Mouse (Mus musculus): ENCODE data around the gene Fnbp1l. TPM values are rescaled to one million over a fixed set of nuclear protein-coding genes. Genes with fewer than 3 reads are reported as not detected.

Gene Fnbp1l
- polyA plus RNA-seq, 1 experiment from 2014 or later, result 23.0 TPM

DNA sequence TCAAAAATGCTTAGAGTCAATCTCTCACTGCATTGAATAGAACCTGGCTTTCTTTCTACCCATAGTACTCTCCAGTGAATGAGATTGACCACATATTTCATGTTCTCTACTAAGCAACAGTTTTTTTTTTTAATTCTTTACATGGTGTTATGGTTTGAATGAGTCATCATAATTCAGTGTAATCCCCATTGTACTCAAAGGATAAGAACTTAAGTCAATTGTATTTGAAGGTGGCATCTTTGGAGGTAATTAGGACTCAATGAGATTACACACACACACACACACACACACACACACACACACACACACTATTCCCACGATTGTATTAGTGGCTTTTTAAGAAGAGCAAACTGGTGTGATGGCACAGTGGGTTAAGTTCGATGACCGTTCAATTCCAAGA lies 9.4 kb upstream of the Fnbp1l start:
- no peak for ATAC-seq (ENCODE audit: extremely low read depth, insufficient number of reproducible peaks, low FRiP score, low TSS enrichment)
- peak overlapping the region; percentile 63; the same call in 1 of the 2 replicates for H3K4me2 ChIP-seq
- H3K4me3 ChIP-seq, result no peak overlapping the region
- peaks cover 13% of the 10 kb centered on the region for H3K4me1 ChIP-seq
- no peaks in the 10 kb centered on the region for H3K9me3 ChIP-seq
- 71% methylated on average over 3 of the region's 3 CpGs for WGBS
- no peak overlapping the region for H3K27ac ChIP-seq (replicated peaks)
- no peaks in the 10 kb centered on the region for H3K27me3 ChIP-seq (replicated peaks)
- no peak overlapping the region for H3K9ac ChIP-seq
- H3K36me3 ChIP-seq, result no peaks in the 10 kb centered on the region

DNA sequence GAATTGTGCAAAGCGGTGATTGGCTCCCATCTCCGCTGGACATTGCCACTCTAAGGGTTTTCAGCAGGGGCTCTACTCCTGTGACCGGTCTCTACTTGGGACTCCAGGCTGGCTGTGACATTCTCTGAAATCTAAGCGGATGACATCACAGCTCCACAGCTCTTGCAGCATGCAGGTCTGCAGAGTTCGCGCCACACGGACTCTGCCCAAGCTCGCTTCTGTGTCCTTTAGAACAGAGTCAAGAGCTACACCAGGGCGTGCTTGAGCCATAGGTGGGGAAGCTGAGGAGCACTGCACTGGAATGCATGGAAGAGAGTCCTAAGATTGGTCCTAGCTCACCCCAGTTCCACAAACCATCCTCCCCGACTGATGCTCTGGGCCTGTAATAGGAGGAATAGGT lies 9.0 kb upstream of the Fnbp1l start:
- H3K9me3 ChIP-seq, result no peaks in the 10 kb centered on the region
- WGBS, result 83% methylated on average over 10 of the region's 10 CpGs
- no peak overlapping the region for H3K4me2 ChIP-seq
- H3K36me3 ChIP-seq, result no peaks in the 10 kb centered on the region
- no peaks in the 10 kb centered on the region for H3K27me3 ChIP-seq (replicated peaks)
- H3K27ac ChIP-seq (replicated peaks), result no peak overlapping the region
- no peak for ATAC-seq (ENCODE audit: extremely low read depth, insufficient number of reproducible peaks, low FRiP score, low TSS enrichment)
- no peak overlapping the region for H3K4me3 ChIP-seq
- peaks cover 13% of the 10 kb centered on the region for H3K4me1 ChIP-seq
- H3K9ac ChIP-seq, result no peak overlapping the region

DNA sequence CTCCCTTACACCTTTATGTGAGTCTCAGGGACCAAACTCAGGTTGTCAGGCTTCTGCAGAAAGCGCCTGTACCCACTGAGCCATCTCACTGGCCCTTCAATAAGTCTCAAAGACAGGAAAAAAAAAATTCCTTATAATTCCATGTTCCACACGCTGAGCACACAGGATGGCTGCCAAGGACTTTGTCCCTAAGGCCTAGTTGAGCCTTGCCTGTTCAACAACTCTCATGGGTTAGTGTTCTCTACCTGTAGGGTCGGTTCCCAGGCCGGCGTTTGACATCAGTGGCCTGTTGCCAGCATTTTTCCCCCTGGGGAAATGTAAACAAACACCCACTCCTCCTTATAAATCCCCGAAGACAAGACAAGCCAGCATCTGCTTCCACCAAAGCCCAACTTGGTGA lies 8.3 kb upstream of the Fnbp1l start:
- Histone ChIP-seq H3K27me3 (replicated peaks) (no peaks in the 10 kb centered on the region), H3K9me3 (no peaks in the 10 kb centered on the region), H3K27ac (replicated peaks) (no peak overlapping the region), H3K4me2 (no peak overlapping the region), H3K36me3 (no peaks in the 10 kb centered on the region), H3K4me3 (no peak overlapping the region), H3K9ac (no peak overlapping the region), H3K4me1 (peaks cover 13% of the 10 kb centered on the region)
- 81% methylated on average over 6 of the region's 6 CpGs for WGBS
- no peak for ATAC-seq (ENCODE audit: extremely low read depth, insufficient number of reproducible peaks, low FRiP score, low TSS enrichment)

DNA sequence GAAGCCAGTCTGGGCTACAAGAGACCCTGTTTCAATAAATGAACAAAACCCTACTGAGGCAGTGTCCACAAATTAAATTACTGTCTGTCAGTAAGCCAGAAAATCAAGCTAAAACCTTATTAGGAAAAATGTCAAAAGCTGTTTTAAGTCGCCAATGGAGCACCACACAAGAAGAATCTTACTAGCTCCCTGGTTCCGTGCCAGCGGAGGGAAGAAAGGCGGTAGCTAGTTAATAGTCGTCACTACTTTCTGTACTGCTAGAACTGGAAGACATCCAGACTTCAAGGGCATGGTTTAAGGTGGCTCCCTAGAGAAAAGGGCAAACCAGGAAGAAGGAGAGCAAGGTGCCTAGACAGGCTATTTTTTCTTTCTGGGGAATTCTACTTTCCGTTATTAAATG lies 5.1 kb upstream of the Fnbp1l start:
- Histone ChIP-seq H3K27ac (replicated peaks) (no peak overlapping the region), H3K9ac (no peak overlapping the region), H3K4me1 (peaks cover 15% of the 10 kb centered on the region), H3K27me3 (replicated peaks) (no peaks in the 10 kb centered on the region), H3K9me3 (no peaks in the 10 kb centered on the region), H3K4me2 (no peak overlapping the region), H3K4me3 (no peak overlapping the region), H3K36me3 (no peaks in the 10 kb centered on the region)
- 61% methylated on average over 6 of the region's 6 CpGs for WGBS
- ATAC-seq (ENCODE audit: extremely low read depth, insufficient number of reproducible peaks, low FRiP score, low TSS enrichment), result no peak

DNA sequence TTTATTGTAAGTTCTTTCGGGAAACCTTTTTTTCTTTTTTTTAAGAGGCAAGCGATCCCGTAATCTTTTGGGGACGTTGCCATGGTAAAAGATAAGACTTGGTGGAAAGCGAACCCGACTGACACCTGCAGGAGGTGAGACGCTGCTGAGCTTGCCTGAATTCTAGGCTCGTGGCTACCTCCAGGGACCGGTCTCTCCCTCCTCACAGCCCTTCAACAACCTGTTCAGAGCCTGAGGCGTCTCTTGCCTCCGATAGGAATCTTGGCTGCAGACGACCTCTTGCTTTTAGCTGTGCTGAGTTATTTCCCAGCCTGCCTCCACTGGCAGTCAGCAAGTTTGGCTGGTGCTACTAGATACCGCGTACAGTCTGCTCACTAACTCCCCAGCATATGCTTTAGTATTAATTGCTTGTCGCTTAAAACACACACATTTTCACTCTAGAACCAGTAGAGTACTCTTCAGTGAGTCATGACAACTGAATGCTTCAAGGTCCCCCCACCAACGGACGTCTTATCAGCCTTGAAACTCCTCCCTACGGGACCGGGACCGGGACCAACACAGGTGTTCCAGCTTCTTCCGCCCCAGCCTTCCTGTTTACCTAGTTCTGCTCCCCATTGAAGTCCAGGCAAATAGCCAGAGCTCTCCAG lies 893 bp upstream of the Fnbp1l start:
- no peaks in the 10 kb centered on the region for H3K36me3 ChIP-seq
- 1% methylated on average over 21 of the region's 21 CpGs for WGBS
- no peak for ATAC-seq (ENCODE audit: extremely low read depth, insufficient number of reproducible peaks, low FRiP score, low TSS enrichment)

DNA sequence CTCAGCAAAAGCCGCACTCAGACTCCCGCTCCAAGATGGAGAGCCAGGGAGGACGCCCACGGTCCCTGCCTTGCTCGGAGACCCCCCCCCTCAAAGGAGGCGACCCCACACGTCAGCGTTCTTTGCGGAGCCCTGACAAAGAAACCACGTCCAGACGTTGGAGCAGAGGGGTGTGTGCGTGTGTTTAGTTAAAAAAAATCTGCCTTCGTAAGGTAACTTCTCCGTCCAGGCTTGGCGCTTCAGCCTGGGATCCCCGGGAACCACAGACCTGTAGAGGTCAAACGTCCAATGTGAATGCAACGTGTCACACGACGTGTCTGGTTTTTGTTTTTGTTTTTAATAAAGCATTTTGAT lies 393 bp upstream of the Fnbp1l start:
- H3K4me3 ChIP-seq, result peak overlapping the region; percentile 97
- peaks cover 33% of the 10 kb centered on the region for H3K4me1 ChIP-seq
- no peaks in the 10 kb centered on the region for H3K27me3 ChIP-seq (replicated peaks)
- no peaks in the 10 kb centered on the region for H3K36me3 ChIP-seq
- H3K9ac ChIP-seq, result peak overlapping the region; percentile 97
- no peak for ATAC-seq (ENCODE audit: extremely low read depth, insufficient number of reproducible peaks, low FRiP score, low TSS enrichment)
- H3K4me2 ChIP-seq, result peak overlapping the region; percentile 80
- H3K27ac ChIP-seq (replicated peaks), result peak overlapping the region; percentile 96
- under 1% methylated on average over 20 of the region's 20 CpGs for WGBS
- H3K9me3 ChIP-seq, result no peaks in the 10 kb centered on the region

More for the DNA sequence above, 893 bp upstream of the Fnbp1l start:
- Histone ChIP-seq H3K9me3 (no peaks in the 10 kb centered on the region), H3K27me3 (replicated peaks) (no peaks in the 10 kb centered on the region), H3K4me1 (peaks cover 33% of the 10 kb centered on the region), H3K4me2 (peak overlapping the region; percentile 80), H3K9ac (peak overlapping the region; percentile 97), H3K27ac (replicated peaks) (peak overlapping the region; percentile 96), H3K4me3 (peak overlapping the region; percentile 97)

DNA sequence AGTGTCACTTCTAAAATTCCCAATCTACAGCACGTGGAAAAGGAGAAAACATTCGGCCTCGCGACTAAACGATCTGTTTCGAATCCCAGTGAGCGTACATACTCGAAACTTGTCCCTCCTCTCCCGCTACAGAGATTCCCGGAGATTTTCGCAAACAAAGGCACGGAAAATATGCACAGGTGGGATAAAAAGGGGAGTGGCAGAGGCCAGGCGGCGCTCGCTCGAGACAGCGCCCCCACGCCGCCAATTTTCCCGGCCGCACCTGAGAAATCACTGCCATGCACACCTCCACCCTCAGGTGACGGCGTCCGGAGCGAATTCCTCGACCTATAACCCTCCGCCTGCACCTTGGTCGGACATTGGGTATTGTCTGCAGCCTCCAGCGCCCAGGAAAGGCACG lies 1.1 kb downstream of the Fnbp1l start:
- peak overlapping the region; percentile 80 for H3K4me2 ChIP-seq
- H3K9me3 ChIP-seq, result no peaks in the 10 kb centered on the region
- WGBS, result 1% methylated on average over 30 of the region's 30 CpGs
- peak overlapping the region; percentile 97 for H3K4me3 ChIP-seq
- no peaks in the 10 kb centered on the region for H3K36me3 ChIP-seq
- peak overlapping the region; percentile 96 for H3K27ac ChIP-seq (replicated peaks)
- no peak for ATAC-seq (ENCODE audit: extremely low read depth, insufficient number of reproducible peaks, low FRiP score, low TSS enrichment)
- H3K4me1 ChIP-seq, result peaks cover 28% of the 10 kb centered on the region
- H3K27me3 ChIP-seq (replicated peaks), result no peaks in the 10 kb centered on the region
- H3K9ac ChIP-seq, result peak overlapping the region; percentile 97

DNA sequence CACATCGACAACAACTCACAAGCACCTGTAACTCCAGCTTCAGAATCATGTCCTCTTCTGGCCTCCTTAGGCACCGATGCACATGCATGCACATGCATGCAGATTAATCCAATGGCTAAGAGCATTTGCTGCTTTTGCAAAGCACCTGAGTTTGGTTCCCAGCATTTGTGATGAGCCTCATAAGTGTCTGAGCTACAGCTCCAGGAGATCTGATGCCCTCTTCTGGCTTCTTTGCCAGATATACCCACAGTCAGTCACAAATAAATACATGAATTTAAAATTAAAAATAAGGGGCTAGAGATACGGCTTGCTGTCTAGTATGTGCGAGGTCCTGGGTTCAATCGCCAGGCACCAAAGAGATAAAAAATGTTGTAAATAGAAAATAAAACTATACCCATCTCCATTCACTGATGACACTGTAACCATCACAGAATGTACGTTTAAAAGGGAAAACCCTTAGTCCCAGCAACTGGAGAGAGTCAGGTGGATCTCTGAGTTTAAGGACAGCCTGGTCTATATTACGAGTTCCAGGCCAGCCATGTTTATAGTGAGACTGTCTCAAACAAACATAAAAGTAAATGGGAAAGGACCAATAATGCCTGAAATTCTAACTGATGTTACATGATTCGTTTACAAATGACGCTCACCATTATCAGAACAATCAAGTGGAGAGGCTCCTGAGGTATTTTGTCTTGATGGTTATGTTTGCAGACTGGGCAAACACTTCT lies 1.7 kb downstream of the Fnbp1l start:
- Histone ChIP-seq H3K9ac (peak overlapping the region; percentile 97), H3K36me3 (no peaks in the 10 kb centered on the region), H3K27ac (replicated peaks) (no peak overlapping the region), H3K4me2 (peak overlapping the region; percentile 80), H3K9me3 (no peaks in the 10 kb centered on the region), H3K27me3 (replicated peaks) (no peaks in the 10 kb centered on the region), H3K4me1 (peaks cover 28% of the 10 kb centered on the region), H3K4me3 (peak overlapping the region; percentile 97)
- WGBS, result 48% methylated on average over 9 of the region's 9 CpGs
- ATAC-seq (ENCODE audit: extremely low read depth, insufficient number of reproducible peaks, low FRiP score, low TSS enrichment), result no peak

DNA sequence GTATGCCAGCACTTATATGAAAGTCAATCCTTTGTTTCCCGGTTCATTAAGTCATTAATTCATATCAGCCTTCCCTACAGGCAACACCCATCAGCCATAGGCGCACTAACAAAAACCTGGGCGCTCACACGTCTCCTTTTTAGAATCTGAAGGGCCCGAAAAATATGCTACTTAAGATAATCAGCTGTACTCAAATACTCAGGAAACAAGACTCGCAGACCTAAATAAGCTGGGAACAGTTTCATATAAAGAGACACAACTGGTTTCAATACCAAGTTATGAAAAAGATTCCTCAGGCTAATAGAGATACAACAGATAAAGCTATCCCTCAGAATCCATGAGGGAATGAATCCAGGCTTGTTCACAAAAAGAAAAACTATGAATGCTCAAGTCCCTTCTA lies 7.0 kb downstream of the Fnbp1l start:
- no peak for ATAC-seq (ENCODE audit: extremely low read depth, insufficient number of reproducible peaks, low FRiP score, low TSS enrichment)
- no peaks in the 10 kb centered on the region for H3K9me3 ChIP-seq
- no peak overlapping the region for H3K4me2 ChIP-seq
- H3K9ac ChIP-seq, result no peak overlapping the region
- no peak overlapping the region for H3K4me3 ChIP-seq
- no peaks in the 10 kb centered on the region for H3K36me3 ChIP-seq
- H3K27ac ChIP-seq (replicated peaks), result no peak overlapping the region
- no peaks in the 10 kb centered on the region for H3K27me3 ChIP-seq (replicated peaks)
- peaks cover 21% of the 10 kb centered on the region for H3K4me1 ChIP-seq
- WGBS, result 57% methylated on average over 6 of the region's 6 CpGs

DNA sequence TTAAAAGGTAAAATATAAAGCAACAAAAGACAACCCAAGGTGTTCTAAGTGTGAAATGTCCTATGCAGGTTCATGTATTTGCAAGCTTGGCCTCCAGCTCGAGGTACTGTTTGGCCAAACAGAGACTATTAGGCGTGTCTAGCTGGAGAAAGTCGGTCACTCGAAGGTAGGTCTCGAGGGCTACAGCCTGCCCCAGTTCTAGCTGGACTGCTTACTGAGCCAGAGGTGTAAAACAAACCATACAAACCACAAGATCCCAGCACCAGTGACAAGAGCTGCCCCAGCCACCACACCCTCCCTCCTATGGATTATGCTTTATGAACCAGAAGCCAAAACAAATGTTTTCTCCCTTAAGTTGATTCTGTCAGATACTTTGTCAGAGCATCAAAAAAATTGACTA lies 7.8 kb downstream of the Fnbp1l start:
- H3K9me3 ChIP-seq, result no peaks in the 10 kb centered on the region
- no peak overlapping the region for H3K9ac ChIP-seq
- ATAC-seq (ENCODE audit: extremely low read depth, insufficient number of reproducible peaks, low FRiP score, low TSS enrichment), result no peak
- no peak overlapping the region for H3K27ac ChIP-seq (replicated peaks)
- no peak overlapping the region for H3K4me3 ChIP-seq
- no peak overlapping the region for H3K4me2 ChIP-seq
- H3K36me3 ChIP-seq, result 0 out of 2 replicates have a peak, but pooled peaks cover under 1% of the 10 kb centered on the region
- H3K27me3 ChIP-seq (replicated peaks), result no peaks in the 10 kb centered on the region
- H3K4me1 ChIP-seq, result peaks cover 15% of the 10 kb centered on the region
- WGBS, result 66% methylated on average over 5 of the region's 5 CpGs

DNA sequence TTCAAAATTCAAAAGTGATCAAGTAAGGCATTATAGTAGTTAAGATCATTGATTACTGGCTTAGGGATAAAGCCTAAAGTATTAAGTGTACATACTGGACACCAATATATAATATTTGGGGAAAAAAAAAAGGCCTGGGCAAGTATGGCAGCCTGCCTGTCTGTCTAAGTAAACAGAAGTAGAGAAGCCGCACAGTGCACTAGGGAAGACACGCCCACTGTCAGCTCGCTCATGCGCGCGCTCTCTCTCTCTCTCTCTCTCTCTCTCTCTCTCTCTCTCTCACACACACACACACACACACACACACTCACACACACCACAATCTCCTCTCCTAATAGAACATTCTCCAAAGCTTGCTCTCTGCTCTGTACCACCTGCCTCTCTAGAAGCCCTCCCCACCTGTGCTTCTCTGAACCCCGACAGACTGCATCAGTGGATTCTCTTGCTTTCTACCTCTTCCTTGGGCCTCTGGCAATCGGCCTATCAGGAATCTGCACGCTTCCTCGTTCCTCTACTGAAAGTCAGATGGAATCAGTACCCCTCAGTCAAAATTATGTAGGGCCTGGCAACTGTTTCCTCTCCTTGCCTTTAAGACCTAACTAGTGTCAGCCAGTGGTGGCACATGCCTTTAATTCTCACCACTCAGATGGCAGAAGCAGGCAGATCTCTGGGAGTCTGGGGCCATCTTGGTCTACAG lies 13.3 kb downstream of the Fnbp1l start:
- ATAC-seq (ENCODE audit: extremely low read depth, insufficient number of reproducible peaks, low FRiP score, low TSS enrichment), result no peak
- Histone ChIP-seq H3K36me3 (peaks cover 5% of the 10 kb centered on the region; the same call in 1 of the 2 replicates), H3K4me1 (no peaks in the 10 kb centered on the region; the same call in none of the 2 replicates), H3K9me3 (no peaks in the 10 kb centered on the region), H3K4me2 (no peak overlapping the region), H3K9ac (no peak overlapping the region), H3K27ac (replicated peaks) (no peak overlapping the region), H3K27me3 (replicated peaks) (no peaks in the 10 kb centered on the region), H3K4me3 (no peak overlapping the region)
- 79% methylated on average over 10 of the region's 10 CpGs for WGBS

All from heart, embryonic 13.5 days (tissue).